Mouse (Mus musculus) 416B (cell line): Measurements from ENCODE around the gene Ccdc81.

Source experiments
- DNase-seq: peaks from one replicate; pipeline ENCODE4 v3.0.0; 2011; ENCODE audit warnings: low read depth

Ccdc81 gene

GRCm38 (mm10) chr7:89864769-89865168 is 38.7 kb downstream of the Ccdc81 start:
- peak; percentile 26 for DNase-seq

- DNase-seq = no peak
Observed at GRCm38 (mm10) chr7:89856440-89857217, 46.8 kb downstream of the Ccdc81 start.

DNA sequence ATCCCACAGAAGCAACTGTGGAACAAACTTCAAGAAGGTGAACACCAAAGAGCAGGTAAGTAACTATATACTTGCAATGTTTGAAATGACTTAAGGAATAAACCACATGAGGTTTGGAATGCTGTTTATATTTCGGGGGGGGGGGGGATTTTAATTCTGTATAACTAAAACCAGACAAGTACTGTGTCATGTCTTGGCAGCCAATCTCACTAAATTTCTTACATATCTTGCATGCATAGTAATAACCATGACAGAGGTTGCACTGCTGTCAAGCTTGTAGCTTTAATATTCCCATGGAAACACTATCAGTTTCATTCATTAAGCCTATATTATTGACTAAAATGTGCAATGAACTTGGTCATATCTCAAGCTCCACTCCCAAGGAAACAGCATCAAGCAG is 48.2 kb downstream of the Ccdc81 start:
- DNase-seq = no peak

GRCm38 (mm10) chr7:89853131-89853530 is 50.3 kb downstream of the Ccdc81 start:
- DNase-seq = no peak

- no peak for DNase-seq
Observed at GRCm38 (mm10) chr7:89852158-89853095, 51.0 kb downstream of the Ccdc81 start.

- DNase-seq = no peak
Observed at GRCm38 (mm10) chr7:89850510-89850909, 52.9 kb downstream of the Ccdc81 start.

- no peak for DNase-seq
Observed at GRCm38 (mm10) chr7:89845669-89846068, 57.8 kb downstream of the Ccdc81 start.

DNA sequence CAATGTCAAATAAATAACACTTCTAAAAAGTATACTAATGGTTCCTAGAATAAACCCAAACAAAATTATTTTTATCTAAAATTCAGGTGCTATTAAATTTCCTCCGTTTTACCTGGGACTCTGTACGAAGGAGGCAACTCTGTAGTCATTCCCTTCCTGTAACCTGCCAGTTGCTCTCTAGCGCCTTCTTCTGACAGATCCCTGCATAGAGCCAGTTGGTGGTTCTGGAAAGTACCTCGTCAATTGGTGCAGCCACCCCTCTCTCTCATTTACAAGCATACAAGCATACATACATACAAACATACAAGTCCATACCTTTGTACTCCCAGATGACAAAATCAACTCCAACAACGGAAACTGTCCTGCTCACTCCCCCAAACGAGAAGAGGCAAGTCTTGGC is 59.9 kb downstream of the Ccdc81 start:
- DNase-seq = peak; percentile 40

DNA sequence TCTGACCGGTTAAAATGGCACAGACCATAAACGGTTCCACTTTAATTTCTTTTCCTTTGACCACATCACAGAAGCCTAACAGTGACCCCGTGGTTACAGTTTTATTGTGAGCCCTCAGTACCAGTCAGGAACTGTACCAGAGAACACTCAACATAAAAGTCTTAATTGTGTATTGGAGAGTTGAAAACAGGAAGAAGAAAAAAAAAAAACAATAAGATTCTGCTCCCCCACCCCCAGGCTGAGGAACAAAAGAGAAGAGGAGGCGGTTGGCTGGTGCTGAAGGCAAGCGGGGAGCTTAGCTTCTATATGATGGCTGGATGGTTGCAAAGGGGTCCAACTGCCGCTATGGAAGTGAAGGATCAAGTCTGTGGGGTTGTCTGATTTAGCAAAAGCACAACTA is 60.3 kb downstream of the Ccdc81 start:
- DNase-seq = no peak

DNA sequence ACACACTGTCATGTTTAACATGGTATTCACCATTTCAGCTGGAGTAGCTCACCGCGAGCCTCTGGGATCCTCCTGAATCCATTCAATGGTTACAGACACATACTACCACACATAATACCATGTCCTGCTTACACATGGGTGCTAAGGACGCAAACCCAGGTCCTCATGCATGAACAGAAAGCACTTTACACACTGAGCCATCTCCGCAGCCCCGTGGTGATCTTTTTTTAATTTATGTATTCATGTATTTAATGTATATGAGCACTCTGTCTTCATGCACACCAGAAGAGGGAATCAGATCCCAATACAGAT is 61.1 kb downstream of the Ccdc81 start:
- no peak for DNase-seq

DNA sequence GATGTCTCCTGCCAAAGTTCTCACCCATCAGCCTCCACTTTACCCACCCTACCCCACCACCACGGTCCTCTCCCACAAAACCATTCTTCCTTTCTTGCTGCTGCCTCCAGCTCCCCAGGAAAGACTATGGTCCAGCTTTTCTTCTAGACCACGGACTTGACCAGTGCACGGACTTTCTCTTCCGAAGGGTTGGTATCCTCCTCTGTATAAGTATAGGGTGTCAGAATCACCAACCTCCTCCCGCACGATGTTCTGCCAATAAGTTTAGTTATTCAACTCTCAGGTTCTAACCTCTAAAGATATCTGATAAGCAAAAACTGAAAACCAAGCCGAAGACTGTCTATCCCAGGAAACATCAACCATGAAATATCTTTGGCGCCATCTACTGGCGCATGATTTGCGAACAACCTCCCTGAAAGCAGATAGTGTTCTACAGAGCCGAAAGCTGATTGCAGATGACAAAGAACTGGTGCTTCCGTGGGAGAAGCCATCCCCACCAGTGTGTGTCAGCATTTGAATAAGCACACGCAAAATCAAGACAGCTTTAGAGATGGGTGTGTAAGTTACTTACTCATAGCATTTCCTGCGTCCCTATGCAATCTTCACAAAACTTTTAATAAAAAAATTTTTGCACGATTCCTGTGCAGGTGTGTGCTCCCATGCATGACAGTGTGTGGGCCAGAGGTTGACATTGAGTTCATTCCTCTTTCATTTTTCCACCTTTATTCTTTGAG is 61.6 kb downstream of the Ccdc81 start:
- peak; percentile 81 for DNase-seq

- no peak for DNase-seq
Observed at GRCm38 (mm10) chr7:89839721-89840120, 63.7 kb downstream of the Ccdc81 start.

- DNase-seq = no peak
Observed at GRCm38 (mm10) chr7:89837841-89838240, 65.6 kb downstream of the Ccdc81 start.

GRCm38 (mm10) chr7:89836676-89837075 is 66.8 kb downstream of the Ccdc81 start:
- DNase-seq = no peak

DNA sequence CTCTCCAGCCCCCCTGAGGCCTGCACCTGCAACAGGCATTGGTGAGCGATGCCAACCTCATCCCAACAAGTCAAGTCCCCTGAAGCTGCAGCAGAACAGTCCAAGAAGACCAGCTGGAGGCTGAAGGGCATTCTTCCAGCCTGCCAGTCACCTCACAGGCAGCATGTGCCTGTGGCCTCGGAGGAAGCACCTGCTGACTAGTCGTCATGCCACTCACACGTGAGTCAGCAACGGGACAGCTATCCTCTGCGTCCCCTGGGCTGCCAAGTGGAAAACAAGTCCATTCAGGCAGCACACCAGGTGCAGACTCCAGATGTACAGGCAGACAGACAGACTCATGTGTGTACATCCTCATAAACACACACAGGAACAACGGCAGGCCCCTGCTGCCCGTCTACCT is 67.9 kb downstream of the Ccdc81 start:
- DNase-seq = peak; percentile 4

DNA sequence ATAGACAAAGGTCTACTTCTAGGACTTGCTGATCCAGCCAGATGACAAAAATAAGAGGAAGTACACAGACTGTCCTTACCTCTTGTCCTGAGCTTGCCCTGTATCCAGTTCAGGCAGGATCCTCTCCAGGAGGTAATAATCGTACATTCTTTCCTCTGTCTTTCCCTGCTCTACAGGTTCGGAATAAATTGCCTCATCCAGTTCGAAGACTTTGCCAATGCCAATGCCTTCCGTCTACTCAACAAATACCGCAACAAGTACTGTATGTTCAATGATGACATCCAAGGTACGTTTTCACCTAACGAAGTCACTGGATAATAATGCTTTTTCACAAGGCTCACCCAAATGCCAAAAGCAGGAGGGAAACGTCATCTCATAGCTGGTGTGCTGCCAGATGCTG is 69.9 kb downstream of the Ccdc81 start:
- DNase-seq = no peak

DNA sequence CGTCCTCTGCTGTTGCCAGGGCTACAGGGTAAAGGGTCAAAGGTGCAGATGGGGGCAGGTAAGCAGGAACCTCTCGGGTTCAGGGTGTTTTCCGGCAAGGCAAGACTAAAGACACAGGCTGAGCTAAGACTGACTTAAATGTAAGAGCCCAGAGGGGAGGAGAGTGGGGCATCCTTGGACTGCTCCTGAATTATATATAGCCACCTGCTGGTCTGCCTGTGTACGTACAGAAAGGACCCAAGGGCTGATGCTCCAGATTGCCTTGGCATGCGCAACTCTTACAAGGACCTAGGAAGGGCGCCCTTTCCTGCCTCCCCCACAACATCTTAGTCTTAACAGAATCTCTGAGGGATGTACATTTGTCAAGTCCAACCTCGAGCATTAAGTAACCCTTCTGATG is 74.2 kb downstream of the Ccdc81 start:
- DNase-seq = peak; percentile 22

DNA sequence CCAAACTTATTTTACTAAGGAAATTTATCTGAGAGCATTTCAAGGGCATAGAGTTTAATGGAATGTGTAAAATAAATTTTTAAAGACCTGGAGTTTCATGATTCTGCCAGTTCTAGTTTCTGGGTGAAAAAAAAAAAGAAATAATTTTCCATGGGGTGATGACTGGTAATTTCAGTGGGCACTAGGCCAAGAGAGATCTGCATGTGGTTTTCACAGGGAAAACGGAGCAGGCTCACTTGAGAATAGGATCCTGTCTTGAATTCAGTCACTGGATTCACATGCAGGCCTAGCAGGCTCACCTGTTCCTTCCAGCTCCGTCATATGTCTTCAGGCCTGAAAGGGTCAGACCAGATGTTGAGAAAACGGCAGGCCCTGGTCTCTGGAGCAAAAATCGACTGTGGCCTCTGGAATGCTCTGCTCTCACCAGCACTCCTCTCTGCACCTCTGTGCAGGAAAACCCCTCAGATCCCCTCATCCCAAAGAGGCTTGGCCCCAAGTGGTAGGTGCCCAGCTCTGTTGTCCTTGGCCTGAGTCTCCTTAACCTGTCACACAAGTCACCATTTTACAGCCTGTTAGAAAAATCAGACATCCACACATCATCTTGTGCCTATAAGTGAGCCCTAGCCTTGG is 74.9 kb downstream of the Ccdc81 start:
- no peak for DNase-seq
